Mouse (Mus musculus): ENCODE measurements around the gene Oog4. TPM values are rescaled to one million over a fixed set of nuclear protein-coding genes. Genes with fewer than 3 reads are reported as not detected.
A peak's percentile ranks its signal among the peaks of the same experiment; 100 is the strongest.
"Not testable (repeated sequence)": the region's sequence is repeated elsewhere in the genome, so short reads cannot be mapped to it uniquely, and the experiment has no call there.

The Oog4 gene
- not detected in 2 replicates for polyA plus RNA-seq (2014; fragmentation: Nextera tagmentation; extraction: Ambion mirVana)

- Histone ChIP-seq H3K9me3 (ENCODE audit: control insufficient read depth, low read length) (no peaks in the 10 kb centered on the region), H3K4me3 (ENCODE audit: low read length) (no peak within 1 kb of the TSS), H3K4me2 (replicated peaks; ENCODE audit: low read depth, low read length) (no peak within 1 kb of the TSS), H3K27me3 (ENCODE audit: control insufficient read depth, insufficient read depth, low read length) (no peaks in the 10 kb centered on the region), H3K4me1 (ENCODE audit: control insufficient read depth, insufficient read depth, low read length) (no peaks in the 10 kb centered on the region), H3K9ac (ENCODE audit: low read depth, low read length) (no peak within 1 kb of the TSS), H3K36me3 (ENCODE audit: control insufficient read depth, insufficient read depth, low read length) (no peaks in the 10 kb centered on the region), H3K27ac (ENCODE audit: low read depth, low read length) (no peak within 1 kb of the TSS)
- ATAC-seq (ENCODE audit: low FRiP score, low TSS enrichment) = no peak
- 81% methylated on average over 3 of the region's 3 CpGs for WGBS
These were observed at the start of gene Oog4 for GRCm38 (mm10) chr4:143450224-143450623. Oog4 (minus strand) TSS chr4:143450324.

GRCm38 (mm10) chr4:143426770-143427169 lies 23.4 kb downstream of the Oog4 start:
- not testable (repeated sequence) for H3K4me1 ChIP-seq (ENCODE audit: control insufficient read depth, insufficient read depth, low read length); H3K4me3 ChIP-seq (ENCODE audit: low read length); H3K9ac ChIP-seq (ENCODE audit: low read depth, low read length); H3K9me3 ChIP-seq (ENCODE audit: control insufficient read depth, low read length); H3K27ac ChIP-seq (ENCODE audit: low read depth, low read length); ATAC-seq (ENCODE audit: low FRiP score, low TSS enrichment); H3K4me2 ChIP-seq (replicated peaks; ENCODE audit: low read depth, low read length); H3K27me3 ChIP-seq (ENCODE audit: control insufficient read depth, insufficient read depth, low read length); H3K36me3 ChIP-seq (ENCODE audit: control insufficient read depth, insufficient read depth, low read length)
- WGBS = 65% methylated on average over 5 of the region's 5 CpGs

DNA sequence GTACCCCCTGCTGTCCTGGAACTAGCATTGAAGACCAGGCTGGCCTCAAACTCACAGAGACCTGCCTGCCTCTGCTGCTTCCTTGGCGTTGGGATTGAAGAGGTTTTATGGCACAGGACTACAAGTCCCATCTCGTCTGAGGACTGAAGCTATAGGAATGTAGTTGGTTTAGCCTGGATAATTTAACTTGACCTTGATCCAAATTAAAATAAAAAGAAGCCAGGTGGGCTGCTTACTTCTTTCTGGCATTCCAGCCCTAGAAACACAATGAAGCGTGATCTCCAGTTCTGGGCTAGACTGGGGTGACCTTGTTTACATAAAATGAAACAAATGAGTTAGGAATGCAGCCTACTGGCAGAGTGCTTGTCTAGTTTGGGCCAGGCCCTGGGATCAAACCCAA lies 36.0 kb downstream of the Oog4 start:
- 0 out of 2 replicates have a peak, but pooled peaks cover 4% of the 10 kb centered on the region for H3K4me1 ChIP-seq (ENCODE audit: control insufficient read depth, insufficient read depth, low read length)
- peaks cover 2% of the 10 kb centered on the region; the same call in 1 of the 2 replicates for H3K9me3 ChIP-seq (ENCODE audit: control insufficient read depth, low read length)
- no peaks in the 10 kb centered on the region for H3K27me3 ChIP-seq (ENCODE audit: control insufficient read depth, insufficient read depth, low read length)
- H3K27ac ChIP-seq (ENCODE audit: low read depth, low read length) = no peak overlapping the region
- no peak overlapping the region for H3K4me2 ChIP-seq (replicated peaks; ENCODE audit: low read depth, low read length)
- no peak overlapping the region for H3K4me3 ChIP-seq (ENCODE audit: low read length)
- no peak overlapping the region for H3K9ac ChIP-seq (ENCODE audit: low read depth, low read length)
- WGBS = 96% methylated on average over 3 of the region's 3 CpGs
- no peak for ATAC-seq (ENCODE audit: low FRiP score, low TSS enrichment)
- H3K36me3 ChIP-seq (ENCODE audit: control insufficient read depth, insufficient read depth, low read length) = peaks cover 40% of the 10 kb centered on the region

GRCm38 (mm10) chr4:143413621-143414020 lies 36.5 kb downstream of the Oog4 start:
- Histone ChIP-seq H3K27ac (ENCODE audit: low read depth, low read length) (no peak overlapping the region), H3K9ac (ENCODE audit: low read depth, low read length) (no peak overlapping the region), H3K36me3 (ENCODE audit: control insufficient read depth, insufficient read depth, low read length) (peaks cover 35% of the 10 kb centered on the region), H3K4me3 (ENCODE audit: low read length) (no peak overlapping the region), H3K4me1 (ENCODE audit: control insufficient read depth, insufficient read depth, low read length) (0 out of 2 replicates have a peak, but pooled peaks cover 4% of the 10 kb centered on the region), H3K4me2 (replicated peaks; ENCODE audit: low read depth, low read length) (no peak overlapping the region), H3K9me3 (ENCODE audit: control insufficient read depth, low read length) (peaks cover 2% of the 10 kb centered on the region; the same call in 1 of the 2 replicates), H3K27me3 (ENCODE audit: control insufficient read depth, insufficient read depth, low read length) (no peaks in the 10 kb centered on the region)
- ATAC-seq (ENCODE audit: low FRiP score, low TSS enrichment) = no peak
- 88% methylated on average over 1 of the region's 1 CpGs for WGBS

DNA sequence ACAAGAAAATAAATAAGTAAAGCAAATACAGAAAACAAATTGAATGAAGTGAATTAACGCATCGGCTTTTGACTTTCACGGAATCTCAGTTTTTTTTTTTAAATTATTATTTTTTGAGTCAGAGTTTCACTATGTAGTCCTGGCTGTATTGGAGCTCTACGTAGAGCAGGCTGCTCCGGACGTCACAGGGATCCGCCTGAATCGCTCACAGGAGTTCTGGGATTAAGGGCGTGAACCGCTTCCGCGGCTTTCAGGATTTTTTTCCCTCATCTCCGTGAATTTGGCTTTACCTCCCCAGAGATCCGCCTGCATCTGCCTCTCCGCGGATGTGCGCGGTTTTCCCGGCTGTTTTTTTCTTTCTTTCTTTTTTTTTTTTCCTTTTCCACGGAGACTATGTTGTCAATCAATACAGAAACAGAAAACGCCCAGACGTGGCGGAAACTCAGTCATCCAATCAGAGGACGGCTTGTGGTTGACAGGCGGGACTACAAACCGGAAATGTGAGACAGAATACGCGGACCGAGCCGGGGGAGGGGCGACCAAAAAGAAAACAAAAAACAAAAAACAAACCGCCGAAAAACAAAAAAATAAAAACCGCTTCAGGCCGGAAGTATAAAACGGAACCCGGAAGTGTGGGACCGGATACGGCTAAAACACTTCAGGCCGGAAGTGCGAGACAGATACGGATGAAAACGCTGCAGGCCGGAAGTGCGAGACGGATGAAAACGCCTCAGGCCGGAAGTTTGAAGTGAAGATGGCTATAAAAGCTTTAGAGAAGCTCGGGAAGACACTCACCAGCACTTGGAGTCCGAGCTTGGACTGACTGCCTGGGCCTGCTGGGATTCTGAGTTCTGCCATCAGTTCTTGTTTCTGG lies 37.7 kb downstream of the Oog4 start, which contains the start of gene Pramef8:
Gene Pramef8 (plus strand): TSS at position 208 of the 874 bp plus-strand sequence.
- Histone ChIP-seq H3K9me3 (ENCODE audit: control insufficient read depth, low read length) (peaks cover 2% of the 10 kb centered on the region; the same call in 1 of the 2 replicates), H3K27me3 (ENCODE audit: control insufficient read depth, insufficient read depth, low read length) (no peaks in the 10 kb centered on the region), H3K9ac (ENCODE audit: low read depth, low read length) (peak within 1 kb of the TSS; percentile 13; the same call in 1 of the 2 replicates), H3K27ac (ENCODE audit: low read depth, low read length) (peak within 1 kb of the TSS; percentile 73), H3K4me1 (ENCODE audit: control insufficient read depth, insufficient read depth, low read length) (0 out of 2 replicates have a peak, but pooled peaks cover 4% of the 10 kb centered on the region), H3K4me2 (replicated peaks; ENCODE audit: low read depth, low read length) (peak within 1 kb of the TSS; percentile 50), H3K36me3 (ENCODE audit: control insufficient read depth, insufficient read depth, low read length) (peaks cover 23% of the 10 kb centered on the region), H3K4me3 (ENCODE audit: low read length) (peak within 1 kb of the TSS; percentile 48)
- ATAC-seq (ENCODE audit: low FRiP score, low TSS enrichment) = peak; percentile 93
- under 1% methylated on average over 50 of the region's 50 CpGs for WGBS

DNA sequence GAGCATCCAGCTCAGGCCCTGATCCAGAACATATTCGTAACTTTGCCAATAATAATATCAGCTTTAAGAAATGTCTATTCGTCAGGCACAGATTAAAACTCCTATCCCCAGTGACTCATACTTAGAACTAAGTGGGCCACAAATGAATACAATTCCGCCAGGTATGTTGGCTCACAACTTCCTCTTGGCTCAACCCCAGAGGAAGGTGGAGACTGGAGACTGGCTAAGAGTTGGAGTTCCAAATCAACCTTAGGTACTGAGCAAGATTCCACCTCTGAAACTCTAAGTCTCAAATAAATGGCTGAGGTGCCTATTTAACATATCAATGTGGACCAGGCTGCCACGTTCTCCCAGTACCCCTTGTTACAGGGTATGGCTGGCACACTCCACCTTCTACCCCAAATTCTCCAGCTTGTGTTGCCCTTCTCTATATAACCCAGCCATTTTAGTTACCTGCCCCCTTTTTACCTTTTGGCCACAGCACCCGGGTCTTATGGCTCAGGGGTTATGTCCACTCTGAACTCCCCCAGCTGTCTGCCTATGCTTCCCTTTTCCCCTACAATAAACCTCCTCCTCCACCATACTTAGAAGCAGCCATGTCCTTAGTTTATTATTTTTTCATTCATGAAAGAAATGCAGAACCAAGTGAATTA lies 38.4 kb downstream of the Oog4 start:
- no peaks in the 10 kb centered on the region for H3K27me3 ChIP-seq (ENCODE audit: control insufficient read depth, insufficient read depth, low read length)
- H3K4me2 ChIP-seq (replicated peaks; ENCODE audit: low read depth, low read length) = peak overlapping the region; percentile 50
- ATAC-seq (ENCODE audit: low FRiP score, low TSS enrichment) = peak; percentile 29
- H3K4me3 ChIP-seq (ENCODE audit: low read length) = peak overlapping the region; percentile 48
- peak overlapping the region; percentile 13; the same call in 1 of the 2 replicates for H3K9ac ChIP-seq (ENCODE audit: low read depth, low read length)
- H3K36me3 ChIP-seq (ENCODE audit: control insufficient read depth, insufficient read depth, low read length) = peaks cover 15% of the 10 kb centered on the region
- no peak overlapping the region; the same call in 1 of the 2 replicates for H3K27ac ChIP-seq (ENCODE audit: low read depth, low read length)
- H3K4me1 ChIP-seq (ENCODE audit: control insufficient read depth, insufficient read depth, low read length) = 0 out of 2 replicates have a peak, but pooled peaks cover 4% of the 10 kb centered on the region
- 65% methylated on average over 5 of the region's 5 CpGs for WGBS
- H3K9me3 ChIP-seq (ENCODE audit: control insufficient read depth, low read length) = peaks cover 2% of the 10 kb centered on the region; the same call in 1 of the 2 replicates

GRCm38 (mm10) chr4:143394181-143394580 lies 55.9 kb downstream of the Oog4 start, which contains the start of gene Pramel1:
Pramel1 (plus strand) TSS chr4:143394428.
- H3K4me3 ChIP-seq (ENCODE audit: low read length) = no peak within 1 kb of the TSS

GRCm38 (mm10) chr4:143388955-143389702 lies 61.0 kb downstream of the Oog4 start:
- H3K4me3 ChIP-seq (ENCODE audit: low read length) = peak overlapping the region; percentile 35
- no peak overlapping the region for H3K27ac ChIP-seq (ENCODE audit: low read depth, low read length)
- no peaks in the 10 kb centered on the region for H3K27me3 ChIP-seq (ENCODE audit: control insufficient read depth, insufficient read depth, low read length)
- no peaks in the 10 kb centered on the region for H3K4me1 ChIP-seq (ENCODE audit: control insufficient read depth, insufficient read depth, low read length)
- peak overlapping the region; percentile 57; the same call in 1 of the 2 replicates for H3K9ac ChIP-seq (ENCODE audit: low read depth, low read length)
- peak overlapping the region; percentile 45 for H3K4me2 ChIP-seq (replicated peaks; ENCODE audit: low read depth, low read length)
- H3K36me3 ChIP-seq (ENCODE audit: control insufficient read depth, insufficient read depth, low read length) = no peaks in the 10 kb centered on the region
- ATAC-seq (ENCODE audit: low FRiP score, low TSS enrichment) = peak; percentile 93
- WGBS = 8% methylated on average over 36 of the region's 43 CpGs
- H3K9me3 ChIP-seq (ENCODE audit: control insufficient read depth, low read length) = no peaks in the 10 kb centered on the region

More at GRCm38 (mm10) chr4:143394181-143394580, 55.9 kb downstream of the Oog4 start, which contains the start of gene Pramel1:
- no peak within 1 kb of the TSS for H3K4me2 ChIP-seq (replicated peaks; ENCODE audit: low read depth, low read length)
- no peak for ATAC-seq (ENCODE audit: low FRiP score, low TSS enrichment)
- no peaks in the 10 kb centered on the region for H3K9me3 ChIP-seq (ENCODE audit: control insufficient read depth, low read length)
- no peaks in the 10 kb centered on the region for H3K4me1 ChIP-seq (ENCODE audit: control insufficient read depth, insufficient read depth, low read length)
- no peak within 1 kb of the TSS for H3K9ac ChIP-seq (ENCODE audit: low read depth, low read length)
- H3K27ac ChIP-seq (ENCODE audit: low read depth, low read length) = no peak within 1 kb of the TSS
- WGBS = 81% methylated on average over 26 of the region's 26 CpGs
- H3K36me3 ChIP-seq (ENCODE audit: control insufficient read depth, insufficient read depth, low read length) = no peaks in the 10 kb centered on the region
- no peaks in the 10 kb centered on the region for H3K27me3 ChIP-seq (ENCODE audit: control insufficient read depth, insufficient read depth, low read length)

Measured in kidney, embryonic 14.5 days (tissue).